Mouse (Mus musculus) cerebellum, adult 9-11 months (tissue): ENCODE results near the gene Pon2.
A peak's percentile ranks its signal among the peaks of the same experiment; 100 is the strongest.
"Not testable (repeated sequence)": the region's sequence is repeated elsewhere in the genome, so short reads cannot be mapped to it uniquely, and the experiment has no call there.

ENCODE experiments used
- DNase-seq: peaks from one replicate; pipeline ENCODE4 v3.0.0; 2022

The Pon2 gene

GRCm38 (mm10) chr6:5298092-5298554 lies at the start of gene Pon2:
Pon2 (minus strand) TSS chr6:5298455.
- DNase-seq, result peak; percentile 10

- no peak for DNase-seq
These were observed 46.0 kb upstream of the Pon2 start for GRCm38 (mm10) chr6:5344255-5344654.

- not testable (repeated sequence) for DNase-seq
These were observed 41.0 kb upstream of the Pon2 start for GRCm38 (mm10) chr6:5339283-5339682.

GRCm38 (mm10) chr6:5338781-5339180 lies 40.5 kb upstream of the Pon2 start:
- not testable (repeated sequence) for DNase-seq

- not testable (repeated sequence) for DNase-seq
These were observed 37.8 kb upstream of the Pon2 start for GRCm38 (mm10) chr6:5336016-5336415.

GRCm38 (mm10) chr6:5334021-5334420 lies 35.8 kb upstream of the Pon2 start:
- no peak for DNase-seq

- no peak for DNase-seq
These were observed 34.4 kb upstream of the Pon2 start for GRCm38 (mm10) chr6:5332560-5333150.

- DNase-seq, result no peak
These were observed 26.9 kb upstream of the Pon2 start for GRCm38 (mm10) chr6:5325122-5325521.

- DNase-seq, result not testable (repeated sequence)
These were observed 25.8 kb upstream of the Pon2 start for GRCm38 (mm10) chr6:5324101-5324500.

GRCm38 (mm10) chr6:5316630-5317029 lies 18.4 kb upstream of the Pon2 start:
- DNase-seq, result no peak

- no peak for DNase-seq
These were observed 17.0 kb upstream of the Pon2 start for GRCm38 (mm10) chr6:5315053-5315759.

- no peak for DNase-seq
These were observed 15.8 kb upstream of the Pon2 start for GRCm38 (mm10) chr6:5313951-5314590.

GRCm38 (mm10) chr6:5310491-5310890 lies 12.2 kb upstream of the Pon2 start:
- DNase-seq, result no peak

- no peak for DNase-seq
These were observed 11.4 kb upstream of the Pon2 start for GRCm38 (mm10) chr6:5309595-5310197.

- no peak for DNase-seq
These were observed 7.7 kb upstream of the Pon2 start for GRCm38 (mm10) chr6:5305926-5306325.

- no peak for DNase-seq
These were observed 6.7 kb upstream of the Pon2 start for GRCm38 (mm10) chr6:5304956-5305355.

GRCm38 (mm10) chr6:5300629-5301028 lies 2.4 kb upstream of the Pon2 start:
- no peak for DNase-seq

- DNase-seq, result no peak
These were observed 1.3 kb upstream of the Pon2 start for GRCm38 (mm10) chr6:5299561-5299960.

GRCm38 (mm10) chr6:5297321-5298091 lies 749 bp downstream of the Pon2 start:
- no peak for DNase-seq

GRCm38 (mm10) chr6:5296067-5296466 lies 2.2 kb downstream of the Pon2 start:
- no peak for DNase-seq

- no peak for DNase-seq
These were observed 3.4 kb downstream of the Pon2 start for GRCm38 (mm10) chr6:5294659-5295449.

GRCm38 (mm10) chr6:5292841-5293240 lies 5.4 kb downstream of the Pon2 start:
- no peak for DNase-seq
